Comparison of ENCODE assay signal across 9 mouse cellular contexts in the genomic region with DNA sequence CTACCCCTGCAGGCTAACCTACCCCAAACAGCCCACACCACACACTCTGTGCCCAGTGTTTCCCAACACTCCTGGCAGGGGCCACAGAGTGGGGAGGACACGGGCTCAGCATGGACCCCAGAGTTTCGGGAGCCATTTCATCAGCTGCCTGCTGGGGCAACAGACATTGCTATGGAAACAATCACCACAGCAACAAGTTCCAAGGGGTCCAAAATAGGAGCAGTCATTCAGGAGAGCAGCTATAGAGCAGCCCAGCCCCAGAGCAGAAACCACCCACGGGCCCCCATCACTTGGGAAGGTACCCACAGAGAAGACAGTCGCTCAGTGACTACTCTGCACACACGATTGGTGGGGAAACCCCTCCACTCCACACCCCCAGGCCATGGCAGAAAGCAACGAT.
DNase-seq lines count a peak whose midpoint lies in the region; ATAC-seq and TF ChIP-seq lines count a peak whose summit lies in the region.
"Had no signal": no experiment of that assay in that cellular context is flagged by ENCODE, and none has a peak within 500 bp of the region (broad histone marks: within the 10 kb centered on the region; RNA-seq: fewer than 3 reads in every experiment).

No protein-coding gene starts in this region.

- H3K27ac ChIP-seq in intestine, postnatal 0 days (ENCODE audit: low read depth, low read length), result no peak overlapping the region

- 57% methylated on average over 6 of the region's 6 CpGs for WGBS in intestine, postnatal 0 days

- no peaks in the 10 kb centered on the region for H3K9me3 ChIP-seq in intestine, postnatal 0 days (ENCODE audit: control insufficient read depth)

- no peak overlapping the region for H3K4me2 ChIP-seq in intestine, postnatal 0 days (replicated peaks; ENCODE audit: low read depth)

- no peak for TF ChIP-seq CTCF in intestine, postnatal 0 days (IDR thresholded peaks at IDR 0.05; ENCODE audit: low read depth)

- peak; percentile 40 for DNase-seq in gastrocnemius, postnatal 25 days
- no peak for DNase-seq in gastrocnemius, adult 8-10 months (ENCODE audit: low spot score in 2 of 2)
- DNase-seq in frontal cortex, postnatal 10 days (ENCODE audit: low spot score in 2 of 2), result peak; percentile 77 to 84
- peak; percentile 75 to 83 for DNase-seq in layer of hippocampus, adult 8-10 months (ENCODE audit: low spot score in 2 of 2)
- DNase-seq in lung, postnatal 25 days (ENCODE audit: low spot score), result peak; percentile 50
- peak; percentile 59 for DNase-seq in skeletal muscle tissue, adult 2 months (ENCODE audit: low read depth, low spot score)

- ATAC-seq in activated CD4-positive, CD25-positive, alpha-beta regulatory T cell, adult 4 months, result peak; percentile 66
- ATAC-seq in intestine, postnatal 0 days, result no peak
- ATAC-seq: Patski had no signal

- H3K4me3 ChIP-seq in intestine, postnatal 0 days (ENCODE audit: low read depth, low read length), result no peak overlapping the region

- no peaks in the 10 kb centered on the region for H3K27me3 ChIP-seq in intestine, postnatal 0 days (replicated peaks; ENCODE audit: control insufficient read depth, insufficient read depth, low read length)
- H3K27me3 ChIP-seq: Patski had no signal

- H3K36me3 ChIP-seq in intestine, postnatal 0 days (ENCODE audit: control insufficient read depth, insufficient read depth), result 0 out of 2 replicates have a peak, but pooled peaks cover 5% of the 10 kb centered on the region

- 0 out of 2 replicates have a peak, but pooled peaks cover 4% of the 10 kb centered on the region for H3K4me1 ChIP-seq in intestine, postnatal 0 days (replicated peaks; ENCODE audit: control insufficient read depth, insufficient read depth, low read length)

- H3K9ac ChIP-seq in intestine, postnatal 0 days (ENCODE audit: low read depth, low read length), result no peak overlapping the region

Comparison
In these comparisons a context has a peak if more than half of its experiments do, and no peak if none do; other contexts are left out.
1. DNase-seq: peak in gastrocnemius, postnatal 25 days (single experiment), frontal cortex, postnatal 10 days (2 of 2), layer of hippocampus, adult 8-10 months (2 of 2), lung, postnatal 25 days (single experiment) and skeletal muscle tissue, adult 2 months (single experiment); none in gastrocnemius, adult 8-10 months (0 of 2).